Mouse (Mus musculus): ENCODE measurements at regions not wholly inside any gene's neighbourhood (a gene's known extent, or its start where the extent isn't known, plus 50 kb on each side); places are given as distances from the start of the nearest gene placed in this dataset.

DNA sequence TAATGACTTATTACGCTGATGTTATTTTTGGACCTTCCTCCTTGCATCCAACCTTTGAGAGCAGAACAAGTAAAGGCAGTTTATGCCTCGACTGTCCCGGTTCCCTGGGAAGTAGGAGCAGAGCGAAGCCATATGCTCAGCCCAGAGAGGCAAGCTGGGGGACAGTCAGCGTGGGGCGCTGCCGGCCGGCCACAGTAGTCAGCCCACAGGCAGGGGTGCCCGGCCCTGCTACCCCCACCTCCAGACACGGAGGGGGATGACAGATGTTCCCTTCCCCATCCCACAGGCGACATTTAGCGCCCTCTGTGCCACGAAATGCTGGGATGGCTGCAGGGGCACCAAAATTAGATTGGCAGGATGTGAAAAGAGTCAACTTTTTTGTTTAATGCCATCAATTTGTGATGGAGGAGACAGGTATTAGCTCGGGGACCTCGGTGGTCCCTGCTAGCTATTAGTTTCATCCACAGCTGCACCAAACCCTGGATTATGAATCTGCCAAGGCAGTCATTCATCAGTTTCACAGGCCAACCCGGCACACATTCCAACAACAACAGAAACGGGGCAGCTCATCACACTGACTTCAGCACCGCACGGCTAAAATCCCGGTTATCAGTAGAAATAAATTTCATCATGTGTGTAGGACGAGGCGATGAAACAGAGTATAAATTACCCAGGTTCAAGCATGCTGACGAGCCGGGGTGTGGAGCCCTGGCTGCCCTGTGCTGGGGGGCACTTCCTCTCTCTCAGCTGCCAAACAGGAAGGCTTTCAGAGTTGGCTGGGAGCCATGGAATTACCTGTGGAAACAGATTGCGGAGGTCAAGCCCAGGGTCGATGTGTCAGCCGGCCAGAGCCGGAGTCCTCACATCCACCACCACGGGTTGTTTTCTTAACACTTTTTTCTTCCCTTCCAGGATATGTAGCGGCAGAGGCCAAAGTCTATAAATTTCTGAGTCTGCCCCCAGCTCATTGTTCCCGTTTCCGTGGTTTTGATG lies 392.3 kb upstream of the Mgmt start:
- no peak for DNase-seq (ENCODE audit: extremely low read depth, low read depth)

DNA sequence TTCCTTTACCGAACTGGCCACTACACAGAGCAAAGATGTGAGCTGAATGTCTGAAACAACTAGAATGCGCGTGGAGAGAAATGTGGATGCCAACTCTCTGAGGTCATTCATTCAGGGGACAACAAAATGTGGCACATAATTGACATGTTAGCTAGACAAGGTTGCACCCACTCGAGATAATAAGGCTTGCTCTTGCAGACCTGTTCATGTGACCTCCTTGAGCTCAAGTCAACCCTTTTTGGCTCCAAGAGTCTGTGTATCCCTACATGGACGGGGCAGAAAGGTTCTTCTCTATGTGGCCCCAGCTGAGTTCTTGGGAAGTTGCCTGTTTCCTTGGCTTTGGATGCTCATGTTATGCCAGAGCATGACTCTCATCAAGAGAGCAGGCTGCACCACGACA lies 383.0 kb upstream of the Mgmt start:
- DNase-seq (ENCODE audit: extremely low read depth, low read depth): no peak

DNA sequence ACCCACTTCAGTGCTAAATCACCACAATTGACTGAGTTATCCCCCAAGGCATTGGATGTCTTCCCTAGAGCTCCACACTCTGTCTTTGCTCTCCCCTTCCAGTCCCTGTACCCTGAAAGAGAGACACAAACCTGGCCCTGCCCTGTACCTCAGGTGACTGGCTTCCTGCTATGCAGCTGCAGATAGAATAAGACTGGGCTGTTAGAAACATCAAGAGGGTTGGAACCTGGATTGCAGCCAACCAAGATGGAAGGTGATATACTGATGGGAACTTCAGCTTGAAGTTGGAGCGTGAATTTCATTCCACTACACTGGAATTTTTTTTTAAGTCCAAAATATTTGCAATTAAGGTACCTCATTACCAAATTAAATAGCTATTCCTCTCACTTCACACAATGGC lies 379.0 kb upstream of the Mgmt start:
- DNase-seq (ENCODE audit: extremely low read depth, low read depth): no peak

DNA sequence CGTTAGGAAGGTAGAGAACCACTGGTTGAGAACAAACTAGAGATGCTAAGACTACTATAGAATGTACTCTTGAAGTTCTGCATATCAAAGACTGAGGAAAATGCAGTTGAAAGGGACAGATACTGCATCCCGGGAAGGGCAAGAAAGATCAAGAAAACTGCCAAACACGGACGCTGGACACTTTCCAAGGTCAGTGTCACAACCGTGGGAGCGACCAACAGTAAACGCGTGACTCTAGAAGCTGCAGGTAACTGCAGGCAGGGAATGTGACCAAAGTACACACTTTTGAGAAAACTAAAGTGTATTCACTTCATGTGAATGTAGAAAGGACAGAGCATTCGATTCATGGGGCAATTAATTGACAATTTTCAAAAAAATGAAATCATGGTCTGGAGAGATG lies 368.6 kb upstream of the Mgmt start:
- DNase-seq (ENCODE audit: extremely low read depth, low read depth): no peak

DNA sequence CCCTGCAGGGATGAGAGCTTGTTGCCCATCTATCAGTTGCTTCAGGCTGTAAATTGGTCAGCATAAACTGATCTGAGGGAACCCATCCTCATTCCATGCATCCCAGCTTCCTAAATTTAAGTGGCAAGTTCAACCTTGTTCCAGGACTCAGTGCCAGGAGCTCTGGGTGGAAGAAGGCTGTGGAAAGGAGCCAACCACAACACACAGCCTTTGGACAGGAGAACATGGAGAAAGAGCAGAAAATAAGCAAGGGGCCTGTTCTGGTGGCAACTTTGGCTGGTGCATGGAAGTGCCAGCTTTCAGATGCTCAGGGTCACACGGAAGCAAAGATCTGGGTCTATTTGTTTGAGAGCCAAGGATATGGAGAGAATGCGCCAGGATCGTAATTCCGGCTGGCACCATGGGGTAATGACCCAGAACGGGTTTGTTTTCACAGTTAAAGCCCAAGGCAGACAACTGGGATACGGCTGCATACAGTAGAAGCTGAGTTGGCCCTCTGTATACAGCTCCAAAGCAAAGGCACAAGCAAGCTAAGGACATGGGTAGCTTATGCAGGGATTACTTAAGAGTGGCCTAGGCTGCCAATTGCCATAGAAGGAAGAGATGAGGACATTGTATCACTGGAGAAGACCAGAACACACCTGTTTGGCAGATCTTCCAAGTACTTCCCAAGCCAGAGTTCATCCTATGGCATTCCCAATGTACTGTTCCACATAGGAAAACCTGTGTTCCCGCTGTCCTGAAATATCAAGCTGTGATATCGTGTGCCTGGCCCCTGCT lies 364.2 kb upstream of the Mgmt start:
- no peak for DNase-seq (ENCODE audit: extremely low read depth, low read depth)

DNA sequence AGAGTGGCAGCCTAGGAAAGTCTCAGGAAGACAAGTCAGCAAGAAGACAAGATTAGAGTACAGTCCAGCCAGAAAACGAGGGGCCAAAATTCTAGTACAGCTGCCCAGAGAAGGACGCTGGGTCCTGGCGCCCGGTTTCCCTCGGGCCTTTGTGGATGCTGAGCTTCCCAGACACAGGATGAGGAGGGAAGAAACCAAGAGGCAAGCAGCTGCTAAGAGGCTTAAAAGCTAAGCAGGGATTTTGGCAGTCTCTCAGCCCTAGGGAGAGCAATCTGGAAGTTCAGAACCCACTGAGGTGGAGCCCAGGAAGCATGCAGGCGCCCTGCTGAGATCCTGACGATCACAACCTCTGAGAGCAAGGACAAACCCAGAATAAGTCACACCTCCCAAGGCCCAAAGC lies 363.1 kb upstream of the Mgmt start:
- DNase-seq (ENCODE audit: extremely low read depth, low read depth): no peak

DNA sequence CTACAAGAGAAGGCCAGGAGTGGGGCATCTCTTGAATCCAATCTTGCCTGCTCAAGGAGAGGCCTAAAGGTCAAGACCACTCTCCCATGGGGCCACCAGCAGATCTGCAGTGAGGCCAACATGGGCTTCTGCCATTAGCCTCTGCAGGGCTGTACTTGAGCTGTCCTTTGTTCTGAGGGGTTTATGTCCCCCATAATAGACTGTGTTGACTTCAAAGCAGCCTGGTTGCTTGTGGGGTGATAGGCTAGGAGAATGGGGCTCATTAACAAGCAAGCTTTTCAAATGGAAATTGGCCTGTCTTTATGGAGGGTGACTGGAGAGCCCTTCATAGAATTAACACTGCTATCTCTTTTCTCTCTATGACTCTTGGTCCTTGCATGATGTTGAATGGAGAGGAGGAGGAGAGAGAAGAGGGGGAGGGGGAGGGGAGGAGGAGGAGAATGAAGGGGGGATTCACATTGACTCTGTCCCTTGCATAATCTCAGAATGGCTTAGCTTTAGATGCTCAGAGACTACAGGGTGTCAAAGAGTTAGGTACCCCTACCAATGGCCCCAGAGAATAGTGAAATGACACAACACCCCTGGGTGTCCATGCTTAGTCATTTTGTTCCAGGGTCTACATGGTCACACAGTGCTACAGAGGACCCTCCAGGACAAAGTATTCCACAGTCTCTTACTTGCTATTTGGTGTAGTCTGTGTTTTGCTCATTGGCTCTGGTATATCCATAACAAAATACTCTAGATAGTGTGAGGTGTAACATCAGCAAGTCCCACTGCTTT lies 352.3 kb upstream of the Mgmt start:
- DNase-seq (ENCODE audit: extremely low read depth, low read depth): no peak

DNA sequence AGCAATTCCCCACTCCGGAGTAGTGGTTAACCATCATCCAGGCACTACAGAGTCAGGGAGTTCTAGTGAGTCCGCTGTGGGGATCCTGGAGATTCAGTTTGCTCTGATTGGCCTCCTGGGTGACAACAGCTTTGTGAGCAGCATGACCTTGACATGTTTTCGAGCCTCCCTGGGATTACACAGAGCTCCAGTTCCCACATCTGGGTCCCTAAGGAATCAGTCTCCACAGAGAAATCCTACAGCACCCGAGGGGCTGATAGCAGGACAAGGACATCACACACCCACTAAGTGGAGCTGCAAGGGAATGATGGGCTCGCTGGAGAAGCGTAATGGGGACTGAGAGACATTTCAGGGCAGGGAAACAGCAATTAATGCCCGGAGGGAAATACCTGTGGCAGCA lies 351.5 kb upstream of the Mgmt start:
- DNase-seq (ENCODE audit: extremely low read depth, low read depth): no peak

DNA sequence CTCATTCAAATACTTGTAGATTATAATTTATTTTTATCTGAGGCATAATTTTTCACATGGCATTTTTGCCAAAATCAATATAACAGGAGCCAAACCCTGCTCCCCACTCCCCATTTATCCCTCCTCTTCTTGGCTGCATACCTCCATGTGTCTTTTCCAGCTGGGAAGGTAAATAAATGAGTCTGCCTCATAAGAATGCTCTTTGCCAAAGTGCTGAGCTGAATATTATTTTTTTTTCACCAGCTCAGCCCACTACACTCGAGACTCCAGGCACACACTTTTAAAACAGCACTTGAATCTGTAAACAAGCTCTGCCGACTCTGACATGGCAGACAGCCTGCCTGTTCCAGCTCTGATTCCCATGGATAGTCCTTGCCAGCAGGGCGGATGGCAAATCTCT lies 346.6 kb upstream of the Mgmt start:
- no peak for DNase-seq (ENCODE audit: extremely low read depth, low read depth)

DNA sequence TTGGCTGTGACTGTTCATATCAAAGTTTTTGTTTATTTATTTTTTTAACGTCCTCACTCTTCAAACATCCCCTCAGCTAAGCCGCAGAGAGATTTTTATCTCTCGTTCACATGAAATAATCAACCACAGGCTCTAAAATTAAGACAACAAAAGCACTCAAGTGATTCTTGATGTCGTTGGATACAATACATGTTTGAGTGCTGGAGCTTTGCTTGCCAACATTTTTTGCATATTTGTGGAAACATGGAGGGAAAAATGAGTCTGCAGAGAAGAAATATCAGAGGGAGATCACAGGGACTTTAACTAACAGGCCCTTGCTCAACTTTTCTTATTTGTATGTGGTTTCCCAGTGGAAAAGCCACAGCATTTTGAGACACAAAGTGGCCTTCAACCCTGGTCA lies 338.0 kb upstream of the Mgmt start:
- no peak for DNase-seq (ENCODE audit: extremely low read depth, low read depth)

DNA sequence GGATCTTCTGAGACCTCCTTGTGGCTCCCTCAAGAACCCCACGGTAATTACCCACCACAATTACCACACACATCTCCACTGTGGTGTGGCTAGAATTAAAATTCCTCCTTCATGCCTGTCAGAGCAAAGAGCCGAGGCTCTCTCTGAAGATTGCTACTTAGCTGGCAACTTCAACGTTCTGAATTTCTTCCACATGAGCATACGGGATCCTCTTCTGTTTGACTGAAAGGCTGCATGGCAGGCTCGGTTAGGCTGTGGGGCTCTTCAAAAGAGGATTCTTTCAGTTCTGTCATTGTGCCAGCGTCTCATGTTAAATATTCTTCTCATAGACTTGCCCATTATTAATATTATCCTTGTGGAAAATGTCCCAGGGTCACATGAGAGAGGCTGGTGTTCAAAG lies 334.9 kb upstream of the Mgmt start:
- no peak for DNase-seq (ENCODE audit: extremely low read depth, low read depth)

DNA sequence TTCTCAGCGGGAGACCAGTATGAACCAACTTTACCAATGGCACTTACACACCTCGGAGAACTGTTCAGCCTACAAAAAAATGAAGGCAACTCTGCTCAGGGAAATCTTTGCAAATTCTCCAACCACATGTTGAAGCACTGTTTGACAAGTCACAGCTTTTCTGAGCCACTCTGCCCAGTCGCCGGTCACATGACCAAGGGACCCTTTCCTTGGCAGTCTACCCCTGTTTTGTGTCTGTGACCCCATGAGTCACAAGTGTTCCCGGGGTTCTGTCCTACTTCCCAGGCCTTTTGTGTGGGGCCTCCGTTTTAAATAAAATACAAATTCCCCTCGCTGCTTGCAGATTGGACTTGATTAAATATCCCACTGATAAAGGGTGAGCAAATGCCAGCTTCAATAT lies 323.5 kb upstream of the Mgmt start:
- DNase-seq (ENCODE audit: extremely low read depth, low read depth): no peak

DNA sequence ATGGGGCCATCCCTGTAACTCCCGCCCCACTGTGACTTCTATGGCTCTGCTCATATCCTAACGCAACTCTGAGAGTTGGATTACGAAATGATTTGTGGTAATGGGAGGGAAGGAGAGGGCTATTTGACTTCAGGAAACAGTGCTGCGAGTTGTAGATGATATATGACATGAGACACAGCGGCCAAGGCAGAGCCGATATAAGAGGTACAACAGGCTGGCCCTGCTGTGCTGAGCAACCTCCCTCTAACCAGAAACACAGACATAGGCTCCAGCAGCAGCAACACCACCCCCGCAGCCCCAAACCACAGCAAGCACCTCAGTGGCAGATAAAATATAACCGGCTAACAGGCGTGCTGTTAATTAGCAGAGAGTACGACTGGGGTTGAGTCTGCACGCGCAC lies 312.5 kb upstream of the Mgmt start:
- no peak for DNase-seq (ENCODE audit: extremely low read depth, low read depth)

DNA sequence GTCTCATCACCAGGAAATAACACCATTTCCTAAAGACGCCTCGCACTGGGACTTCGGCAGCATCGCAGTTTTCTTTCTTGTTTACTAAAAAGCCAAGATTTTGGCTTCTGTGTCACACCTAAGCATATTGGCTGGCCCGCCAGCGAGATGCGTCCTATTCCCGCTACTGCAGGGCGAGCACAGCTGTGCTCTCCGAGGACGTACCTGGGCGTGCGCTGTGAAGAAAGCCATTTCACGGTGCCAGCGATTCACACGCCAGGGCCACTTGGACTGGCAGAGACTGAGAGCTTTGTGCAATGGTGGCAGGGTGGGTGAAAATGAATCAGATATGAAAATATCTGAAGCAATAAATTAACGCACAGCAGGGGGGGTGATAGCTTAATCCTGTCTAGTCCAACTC lies 310.1 kb upstream of the Mgmt start:
- no peak for DNase-seq (ENCODE audit: extremely low read depth, low read depth)

DNA sequence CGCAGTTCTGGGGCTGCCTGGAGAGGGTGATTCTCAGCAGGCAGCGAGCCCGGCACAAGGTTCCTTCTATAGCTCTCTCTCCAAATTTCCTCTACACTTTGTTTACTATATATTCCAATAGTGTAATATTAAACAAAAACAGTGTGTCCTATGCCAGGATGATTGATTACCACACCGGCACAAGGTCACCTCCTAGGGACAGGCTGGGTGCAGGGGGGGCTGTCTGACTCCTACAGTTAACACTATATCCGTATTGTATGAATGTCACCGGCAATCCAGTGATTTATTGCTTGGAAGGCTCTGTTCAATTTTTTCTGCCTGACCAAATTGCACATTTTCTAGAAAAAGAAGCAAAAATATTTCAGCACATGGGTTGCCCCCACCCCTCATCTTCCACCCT lies 305.9 kb upstream of the Mgmt start:
- DNase-seq (ENCODE audit: extremely low read depth, low read depth): no peak

DNA sequence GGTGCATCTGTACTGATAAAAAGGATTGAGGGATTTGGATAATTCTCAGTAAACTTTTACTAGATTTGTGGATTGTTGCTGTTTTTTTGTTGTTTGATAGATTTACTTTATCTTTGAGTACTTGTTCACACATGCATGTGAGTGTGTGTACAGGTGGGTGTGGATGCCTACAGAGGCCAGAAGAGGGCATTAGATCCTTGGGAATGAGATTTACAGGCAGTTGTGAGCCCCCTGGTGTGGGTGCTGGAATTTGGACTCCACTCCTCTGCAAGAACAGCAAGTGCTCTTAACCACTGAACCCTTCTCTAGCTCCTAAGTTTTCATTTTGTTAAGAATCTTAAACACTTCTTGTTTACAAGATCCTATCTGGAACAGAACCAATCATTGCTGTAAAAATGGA lies 303.5 kb upstream of the Mgmt start:
- no peak for DNase-seq (ENCODE audit: extremely low read depth, low read depth)

DNA sequence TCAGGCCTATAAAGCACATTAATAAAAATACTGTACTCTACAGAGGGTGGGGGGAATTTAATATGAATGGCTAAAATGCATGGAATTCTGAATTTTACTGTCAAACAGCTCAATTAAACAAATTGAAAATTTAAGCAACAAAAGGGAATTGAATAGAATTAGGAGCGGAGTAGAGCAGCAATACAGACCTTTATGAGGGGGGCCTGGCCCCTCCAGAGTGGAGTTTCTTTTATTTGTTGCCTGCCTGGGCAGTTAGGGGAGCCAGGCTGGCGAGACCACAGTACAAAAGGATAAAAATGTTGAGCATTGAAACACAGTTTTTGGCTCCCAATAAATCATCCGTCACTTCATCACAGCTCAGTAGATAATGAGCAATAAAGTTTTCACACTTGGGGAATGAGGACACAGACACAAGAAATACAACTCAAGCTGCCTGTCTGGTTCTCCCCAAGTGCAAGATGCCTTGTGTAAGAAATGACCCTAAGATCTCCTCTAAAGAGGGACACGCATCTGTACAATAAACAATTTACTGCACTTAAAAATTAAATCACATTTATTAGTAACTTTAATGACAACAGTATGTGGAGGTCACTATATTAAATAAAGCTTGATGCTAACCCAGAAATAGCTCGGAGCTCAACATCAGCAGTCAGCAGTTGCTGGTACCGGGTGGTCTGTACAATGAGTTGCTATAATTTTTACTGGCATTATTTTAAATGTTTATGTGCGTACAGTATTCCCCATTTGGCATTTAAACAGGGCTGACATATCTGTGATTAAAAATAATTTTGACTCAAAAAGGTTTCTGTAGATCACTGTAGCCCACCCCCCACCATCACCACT lies 286.9 kb upstream of the Mgmt start:
- no peak for DNase-seq (ENCODE audit: extremely low read depth, low read depth)

DNA sequence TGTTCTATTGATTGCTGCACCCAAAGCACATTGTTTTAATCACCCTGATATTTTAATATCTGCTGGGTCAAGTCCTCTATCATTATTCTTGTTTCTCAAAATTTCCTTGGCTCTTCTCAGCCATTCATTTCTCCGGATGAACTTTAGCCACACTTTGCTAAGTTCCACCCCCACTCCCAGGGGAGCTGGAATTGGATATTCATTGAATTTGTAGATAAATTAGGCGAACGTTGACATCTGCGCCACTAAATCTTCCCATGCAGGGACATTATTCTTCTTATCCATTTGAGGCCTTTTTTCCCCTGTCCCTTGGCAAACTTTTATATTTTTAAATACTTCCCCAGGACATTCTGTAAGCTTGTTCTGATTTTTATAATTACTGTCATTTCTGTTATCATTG lies 280.9 kb upstream of the Mgmt start:
- no peak for DNase-seq (ENCODE audit: extremely low read depth, low read depth)

DNA sequence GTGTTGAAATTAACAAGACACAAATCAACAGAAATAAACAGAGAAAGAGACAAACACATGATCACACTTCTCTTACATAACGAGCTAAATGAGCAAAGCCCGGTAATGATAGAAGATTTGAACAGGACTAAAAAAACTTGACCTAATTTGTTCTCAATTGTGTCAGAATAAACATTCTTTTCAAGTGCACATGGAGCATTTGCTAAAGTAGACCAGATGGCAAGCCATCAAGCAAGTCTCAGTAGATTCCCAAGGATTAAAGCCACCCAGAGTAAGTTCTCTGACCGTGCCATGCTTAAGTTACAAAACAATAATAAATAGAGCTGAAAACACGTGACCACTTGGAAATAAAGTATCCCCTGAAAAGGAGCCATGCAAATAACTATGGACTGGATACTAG lies 269.9 kb upstream of the Mgmt start:
- DNase-seq (ENCODE audit: extremely low read depth, low read depth): no peak

DNA sequence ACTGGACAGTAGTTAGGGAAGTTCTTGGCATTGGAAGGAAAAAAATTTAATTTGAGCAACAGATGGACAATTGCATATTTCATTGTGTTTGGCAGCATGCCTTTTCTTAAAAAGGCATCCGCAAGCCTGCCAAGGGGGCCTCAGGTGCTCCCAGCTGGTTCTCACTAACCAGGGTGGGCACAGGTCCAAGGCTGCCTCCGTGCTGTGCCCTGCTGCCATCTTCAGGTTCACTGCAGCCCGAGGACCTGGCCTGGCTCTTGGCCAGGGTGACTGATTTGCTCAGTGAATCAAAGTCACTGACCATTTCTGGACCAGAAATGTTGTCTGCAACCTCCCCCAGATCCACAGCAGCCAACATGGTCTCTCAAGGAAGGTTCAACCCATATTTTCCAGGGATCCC lies 263.3 kb upstream of the Mgmt start:
- DNase-seq (ENCODE audit: extremely low read depth, low read depth): no peak

DNA sequence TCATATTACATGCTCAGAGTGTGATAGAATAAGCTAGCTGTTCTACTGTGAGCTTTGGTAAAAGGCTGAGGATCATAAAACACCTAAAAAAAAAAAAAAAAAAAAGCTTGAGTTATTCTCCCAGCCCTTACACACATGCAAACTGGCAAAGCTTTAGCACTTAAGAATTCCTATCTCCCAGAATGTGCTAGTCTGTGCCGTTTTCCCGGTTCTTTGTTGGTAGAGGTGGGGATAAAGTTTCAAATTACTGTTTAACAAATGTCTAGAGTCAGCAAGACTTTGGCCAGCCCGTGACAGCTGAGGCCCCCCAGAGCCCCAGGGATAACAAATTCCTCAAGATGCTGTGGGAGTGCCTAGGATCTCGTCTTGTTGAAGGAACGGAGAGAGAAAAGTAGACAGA lies 254.3 kb upstream of the Mgmt start:
- DNase-seq (ENCODE audit: extremely low read depth, low read depth): no peak
